In genomic region chr10:9130061-9130460, GRCm38 (mm10) we compare ENCODE assay signal across 19 mouse cellular contexts.
"Had no signal": no experiment of that assay in that cellular context is flagged by ENCODE, and none has a peak within 500 bp of the region (broad histone marks: within the 10 kb centered on the region; RNA-seq: fewer than 3 reads in every experiment).

No protein-coding gene starts in this region.

- H3K27ac ChIP-seq: midbrain, embryonic 10.5 days; midbrain, embryonic 12.5 days; neural tube, embryonic 13.5 days; neural tube, embryonic 15.5 days; stomach, embryonic 15.5 days; stomach, postnatal 0 days had no signal

- H3K4me2 ChIP-seq: lung, embryonic 14.5 days; midbrain, embryonic 12.5 days; neural tube, embryonic 13.5 days; neural tube, embryonic 15.5 days; stomach, embryonic 15.5 days had no signal

- ATAC-seq: midbrain, embryonic 16.5 days had no signal

- H3K9me3 ChIP-seq: midbrain, embryonic 10.5 days; midbrain, embryonic 12.5 days; neural tube, embryonic 13.5 days; neural tube, embryonic 15.5 days; stomach, embryonic 15.5 days had no signal

- H3K9ac ChIP-seq: lung, embryonic 14.5 days; midbrain, embryonic 12.5 days; neural tube, embryonic 13.5 days; neural tube, embryonic 15.5 days; stomach, embryonic 15.5 days had no signal

- DNase-seq: lung, adult 18-20 months; lung, embryonic 14.5 days; lung, postnatal 10 days; lung, postnatal 4 days; midbrain, embryonic 14.5 days; retina, postnatal 1 day; right cerebral cortex, adult 18-20 months; right cerebral cortex, postnatal 25 days; thymus, adult 2 months; thymus, postnatal 25 days; thymus, postnatal 4 days had no signal

- H3K36me3 ChIP-seq: midbrain, embryonic 10.5 days; midbrain, embryonic 12.5 days; neural tube, embryonic 13.5 days; neural tube, embryonic 15.5 days; stomach, embryonic 15.5 days had no signal

- H3K4me1 ChIP-seq: midbrain, embryonic 12.5 days; stomach, embryonic 15.5 days had no signal

- H3K27me3 ChIP-seq: midbrain, embryonic 12.5 days; neural tube, embryonic 13.5 days; neural tube, embryonic 15.5 days; stomach, embryonic 15.5 days had no signal

- H3K4me3 ChIP-seq: midbrain, embryonic 10.5 days; midbrain, embryonic 12.5 days; myocyte; neural tube, embryonic 13.5 days; neural tube, embryonic 15.5 days; stomach, embryonic 15.5 days had no signal
